ENCODE assay signal across 10 mouse cellular contexts in the genomic region with DNA sequence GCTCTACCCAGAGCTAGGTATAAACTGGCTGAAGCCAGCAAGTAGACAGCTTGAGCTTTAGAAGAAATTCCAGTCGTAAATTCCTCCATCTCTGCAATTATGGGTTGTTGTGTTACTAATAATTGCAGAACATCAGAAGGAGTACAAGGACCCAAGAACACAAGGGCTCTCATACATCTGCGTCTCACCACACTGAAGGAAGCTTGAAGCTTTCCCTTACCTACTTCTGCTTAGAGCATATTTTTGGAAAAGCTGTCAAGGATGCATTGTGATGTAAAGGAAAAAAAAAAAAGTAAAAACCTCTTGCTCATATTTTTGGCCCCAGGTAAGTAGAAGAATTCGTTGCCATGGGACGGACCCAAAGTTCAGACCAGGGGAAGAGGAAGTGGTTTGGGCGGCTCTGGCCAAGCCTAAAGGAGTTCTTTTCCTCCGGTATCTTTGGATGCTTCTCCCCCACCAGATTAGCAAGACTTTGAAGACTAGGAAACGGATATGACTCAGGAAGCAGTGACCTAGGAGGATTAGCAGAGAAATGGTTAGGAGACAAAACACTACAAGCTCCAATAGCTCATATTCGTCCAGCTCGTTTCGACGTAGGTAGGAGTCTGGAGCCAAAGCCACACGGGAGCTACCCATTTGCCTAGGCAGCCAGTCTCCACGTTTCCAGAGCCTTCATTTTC.
DNase-seq lines count a peak whose midpoint lies in the region; ATAC-seq and TF ChIP-seq lines count a peak whose summit lies in the region.
"Had no signal": no experiment of that assay in that cellular context is flagged by ENCODE, and none has a peak within 500 bp of the region (broad histone marks: within the 10 kb centered on the region; RNA-seq: fewer than 3 reads in every experiment).

No protein-coding gene starts in this region.

- H3K9me3 ChIP-seq in kidney, embryonic 14.5 days (ENCODE audit: control insufficient read depth, low read length) = no peaks in the 10 kb centered on the region
- H3K9me3 ChIP-seq: limb, embryonic 13.5 days; neural tube, embryonic 15.5 days had no signal

- peak; percentile 79 for DNase-seq in kidney, adult 2 months
- peak; percentile 22 to 60 for DNase-seq in kidney, adult 8-10 months
- DNase-seq in cerebellum, adult 9-10 months = no peak
- no peak for DNase-seq in right cerebral cortex, adult 2 months (ENCODE audit: low spot score in 2 of 2)
- DNase-seq: forebrain, postnatal 0 days had no signal

- H3K4me3 ChIP-seq in kidney, adult 2 months (ENCODE audit: insufficient read depth, low read depth, low read length) = no peak overlapping the region
- H3K4me3 ChIP-seq in kidney, embryonic 14.5 days (ENCODE audit: low read length) = no peak overlapping the region
- H3K4me3 ChIP-seq in bone marrow macrophage, adult 2 months (ENCODE audit: insufficient read depth, low read length) = peak overlapping the region; percentile 13
- H3K4me3 ChIP-seq: limb, embryonic 13.5 days; neural tube, embryonic 15.5 days had no signal

- WGBS in kidney, adult 2 months = 69% methylated on average over 13 of the region's 13 CpGs
- WGBS in kidney, embryonic 14.5 days = 81% methylated on average over 13 of the region's 13 CpGs

- no peak for TF ChIP-seq POLR2A in kidney, adult 2 months (IDR thresholded peaks at IDR 0.05; ENCODE audit: low read depth, low read length)
- no peak for TF ChIP-seq POLR2A in bone marrow macrophage, adult 2 months (IDR thresholded peaks at IDR 0.05; ENCODE audit: borderline replicate concordance, low read depth, low read length)

- H3K36me3 ChIP-seq in kidney, adult 2 months (ENCODE audit: control insufficient read depth, insufficient read depth, low read length) = no peaks in the 10 kb centered on the region
- no peaks in the 10 kb centered on the region for H3K36me3 ChIP-seq in kidney, embryonic 14.5 days (ENCODE audit: control insufficient read depth, insufficient read depth, low read length)
- H3K36me3 ChIP-seq: limb, embryonic 13.5 days; neural tube, embryonic 15.5 days had no signal

- H3K27ac ChIP-seq in kidney, adult 2 months (ENCODE audit: insufficient read depth, low read depth, low read length) = peak overlapping the region; percentile 25; the same call in 1 of the 2 replicates
- no peak overlapping the region for H3K27ac ChIP-seq in kidney, embryonic 14.5 days (ENCODE audit: low read depth, low read length)
- H3K27ac ChIP-seq in bone marrow macrophage, adult 2 months (ENCODE audit: insufficient read depth, low read depth, low read length) = no peak overlapping the region
- H3K27ac ChIP-seq: limb, embryonic 13.5 days; neural tube, embryonic 15.5 days had no signal

- H3K9ac ChIP-seq in kidney, embryonic 14.5 days (ENCODE audit: low read depth, low read length) = no peak overlapping the region
- H3K9ac ChIP-seq: forebrain, postnatal 0 days; limb, embryonic 13.5 days; neural tube, embryonic 15.5 days had no signal

- ATAC-seq in kidney, embryonic 14.5 days (ENCODE audit: low FRiP score, low TSS enrichment) = no peak
- peak; percentile 57 for ATAC-seq in megakaryocyte, adult 5-6 weeks (ENCODE audit: poor library complexity, severe bottlenecking)
- ATAC-seq: forebrain, postnatal 0 days had no signal

- H3K4me1 ChIP-seq in kidney, adult 2 months (ENCODE audit: control insufficient read depth, insufficient read depth, low read length) = no peaks in the 10 kb centered on the region
- no peaks in the 10 kb centered on the region for H3K4me1 ChIP-seq in kidney, embryonic 14.5 days (ENCODE audit: control insufficient read depth, insufficient read depth, low read length)
- H3K4me1 ChIP-seq in bone marrow macrophage, adult 2 months (ENCODE audit: control insufficient read depth, insufficient read depth, low read length) = peaks cover 6% of the 10 kb centered on the region
- H3K4me1 ChIP-seq: limb, embryonic 13.5 days; neural tube, embryonic 15.5 days had no signal

- no peaks in the 10 kb centered on the region for H3K27me3 ChIP-seq in kidney, adult 2 months (replicated peaks; ENCODE audit: control insufficient read depth, insufficient read depth, low read length)
- no peaks in the 10 kb centered on the region for H3K27me3 ChIP-seq in kidney, embryonic 14.5 days (ENCODE audit: control insufficient read depth, insufficient read depth, low read length)
- H3K27me3 ChIP-seq: limb, embryonic 13.5 days; neural tube, embryonic 15.5 days had no signal

- TF ChIP-seq CTCF in kidney, adult 2 months (conservative IDR thresholded peaks at IDR 0.05; ENCODE audit: insufficient read depth, insufficient read length, low read depth, low read length) = no peak
- no peak for TF ChIP-seq CTCF in bone marrow macrophage, adult 2 months (IDR thresholded peaks at IDR 0.05; ENCODE audit: low read depth, low read length)

- no peak overlapping the region for H3K4me2 ChIP-seq in kidney, embryonic 14.5 days (replicated peaks; ENCODE audit: low read depth, low read length)
- H3K4me2 ChIP-seq: limb, embryonic 13.5 days; neural tube, embryonic 15.5 days had no signal

Comparison
In these comparisons a context has a peak if more than half of its experiments do, and no peak if none do; other contexts are left out.
1. DNase-seq: peak in kidney, adult 2 months (single experiment) and kidney, adult 8-10 months (2 of 2); none in cerebellum, adult 9-10 months (single experiment) and right cerebral cortex, adult 2 months (0 of 2).